Mouse (Mus musculus): Measurements from ENCODE around the gene Pacrg. TPM values are rescaled to one million over a fixed set of nuclear protein-coding genes. Genes with fewer than 3 reads are reported as not detected.
A peak's percentile ranks its signal among the peaks of the same experiment; 100 is the strongest.

Pacrg gene
- polyA plus RNA-seq, 1 experiment from 2014 or later, result 3.7 TPM

DNA sequence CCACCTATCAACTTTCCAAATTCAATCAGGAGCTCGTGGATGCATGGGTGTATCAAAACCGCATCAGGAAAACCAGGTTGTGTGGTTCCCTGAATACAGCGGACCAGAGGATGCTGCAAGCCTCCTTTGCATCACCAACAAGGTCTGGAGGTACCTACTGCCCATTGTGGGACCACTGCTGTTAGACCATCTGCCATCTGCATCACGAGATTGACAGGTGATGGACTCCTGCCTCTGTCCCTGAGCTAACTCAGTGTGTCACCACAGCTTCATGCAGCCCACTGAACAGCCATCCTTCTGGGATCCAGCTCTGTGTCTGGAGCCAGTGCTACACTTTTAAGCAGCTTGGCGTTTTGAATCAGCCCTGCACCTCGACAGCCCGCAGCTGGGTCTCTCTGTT is 318.8 kb downstream of the Pacrg start:
- H3K36me3 ChIP-seq (ENCODE audit: control insufficient read depth, insufficient read depth, low read length), result no peaks in the 10 kb centered on the region
- no peak overlapping the region for H3K4me2 ChIP-seq (ENCODE audit: low read depth, low read length)
- no peak overlapping the region for H3K9ac ChIP-seq (ENCODE audit: low read length)
- no peak overlapping the region for H3K4me3 ChIP-seq (ENCODE audit: low read length)
- H3K9me3 ChIP-seq (ENCODE audit: control insufficient read depth, low read length), result no peaks in the 10 kb centered on the region
- ATAC-seq (ENCODE audit: low read depth), result no peak
- 83% methylated on average over 7 of the region's 7 CpGs for WGBS
- H3K27ac ChIP-seq (ENCODE audit: low read length), result no peak overlapping the region
- H3K27me3 ChIP-seq (ENCODE audit: control insufficient read depth, insufficient read depth, low read depth, low read length), result no peaks in the 10 kb centered on the region
- no peaks in the 10 kb centered on the region for H3K4me1 ChIP-seq (replicated peaks; ENCODE audit: control insufficient read depth, insufficient read depth, low read length)

DNA sequence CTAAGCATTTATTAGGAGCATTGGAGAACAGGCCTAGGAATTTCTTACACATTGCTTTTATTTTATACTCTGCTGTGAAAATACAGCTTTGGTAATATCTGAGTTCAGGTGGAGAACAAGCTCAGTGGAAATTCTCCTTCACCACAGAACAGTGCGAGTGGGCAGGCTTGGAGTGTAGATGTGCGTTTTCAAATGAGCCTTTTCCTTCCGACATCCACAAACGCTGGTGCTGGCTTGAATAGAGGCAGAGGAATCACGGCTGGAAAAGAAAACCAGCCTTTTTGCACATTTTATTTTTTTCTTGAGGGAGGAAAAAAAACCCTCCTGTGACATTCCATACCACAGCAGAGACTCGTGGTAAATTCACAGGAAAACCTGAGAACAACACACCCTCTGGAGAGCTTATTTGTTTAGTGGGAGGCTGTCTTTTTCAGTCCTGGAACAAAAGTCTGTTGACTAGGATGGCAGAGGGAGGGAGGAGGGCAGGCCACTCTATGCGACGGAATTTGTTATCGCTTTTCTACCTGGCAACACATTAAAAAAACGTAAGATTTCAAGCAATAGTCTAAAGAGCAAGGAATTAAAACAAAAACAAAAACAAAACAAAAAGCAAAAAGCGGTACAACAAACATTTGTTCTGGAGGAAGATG is 320.5 kb downstream of the Pacrg start:
- peaks cover 5% of the 10 kb centered on the region; the same call in 1 of the 2 replicates for H3K4me1 ChIP-seq (replicated peaks; ENCODE audit: control insufficient read depth, insufficient read depth, low read length)
- no peak overlapping the region for H3K4me2 ChIP-seq (ENCODE audit: low read depth, low read length)
- H3K4me3 ChIP-seq (ENCODE audit: low read length), result no peak overlapping the region
- ATAC-seq (ENCODE audit: low read depth), result no peak
- no peak overlapping the region for H3K9ac ChIP-seq (ENCODE audit: low read length)
- H3K9me3 ChIP-seq (ENCODE audit: control insufficient read depth, low read length), result no peaks in the 10 kb centered on the region
- no peaks in the 10 kb centered on the region for H3K36me3 ChIP-seq (ENCODE audit: control insufficient read depth, insufficient read depth, low read length)
- 41% methylated on average over 11 of the region's 11 CpGs for WGBS
- no peak overlapping the region for H3K27ac ChIP-seq (ENCODE audit: low read length)
- H3K27me3 ChIP-seq (ENCODE audit: control insufficient read depth, insufficient read depth, low read depth, low read length), result no peaks in the 10 kb centered on the region

DNA sequence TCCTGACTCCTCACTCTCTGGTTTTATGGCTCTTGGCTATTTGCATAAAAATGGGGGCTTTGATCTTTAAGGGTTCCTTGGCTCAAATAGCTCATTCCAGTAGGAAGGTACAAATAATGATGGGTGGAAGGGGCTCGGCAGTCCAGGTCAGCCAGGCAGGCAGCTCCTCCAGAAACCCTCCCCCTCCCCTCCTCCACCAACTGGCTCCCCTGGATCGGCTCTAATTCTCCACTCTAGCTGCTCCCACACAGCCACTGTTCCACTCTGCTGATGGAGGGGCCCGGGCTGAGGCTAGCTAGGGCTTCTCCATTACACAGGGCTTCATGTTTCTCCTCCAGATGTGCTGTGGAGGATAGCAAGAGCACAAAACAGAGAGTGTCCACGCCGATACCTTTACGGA is 325.3 kb downstream of the Pacrg start:
- H3K9ac ChIP-seq (ENCODE audit: low read length), result no peak overlapping the region
- ATAC-seq (ENCODE audit: low read depth), result no peak

DNA sequence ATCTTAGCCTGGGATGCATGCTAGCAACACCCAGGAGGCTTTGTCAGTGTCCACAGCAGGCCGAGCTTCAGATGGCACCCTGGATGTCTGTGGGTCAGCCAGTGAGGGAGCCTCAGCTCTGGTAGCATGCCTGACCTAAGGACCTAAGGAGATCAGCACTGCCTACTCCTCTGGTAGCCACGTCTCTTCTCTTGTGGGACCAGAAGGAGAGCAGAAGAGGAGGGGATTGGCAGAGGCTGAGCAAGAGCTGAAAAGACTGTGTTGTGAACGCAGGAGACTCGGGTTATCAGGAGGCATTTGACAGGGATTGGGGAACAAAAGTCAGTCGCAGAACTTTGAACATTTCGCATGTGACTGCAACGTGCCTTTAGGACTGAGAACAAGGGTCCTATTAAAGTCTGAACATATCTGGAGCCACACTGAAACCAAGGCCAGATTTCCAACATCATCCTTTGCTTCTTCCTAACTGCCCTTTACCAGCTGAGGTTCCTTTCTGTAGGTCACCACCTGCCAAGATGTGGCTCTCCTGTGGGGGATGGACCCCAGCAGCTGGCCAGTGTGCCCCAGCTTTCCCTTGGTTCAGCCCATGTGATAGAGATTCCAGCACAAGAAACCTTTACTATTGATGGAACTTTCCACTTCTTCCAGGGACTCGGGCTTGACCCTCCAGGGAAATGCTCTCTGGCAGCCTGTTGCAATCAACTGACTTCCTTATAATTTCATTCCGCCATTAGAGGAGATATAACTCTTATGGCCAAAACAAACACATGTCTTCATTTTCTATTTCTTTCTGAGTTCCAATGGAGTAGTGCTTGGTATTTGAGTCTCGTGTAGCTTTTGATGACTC is 329.0 kb downstream of the Pacrg start:
- no peak overlapping the region for H3K4me3 ChIP-seq (ENCODE audit: low read length)
- no peaks in the 10 kb centered on the region for H3K27me3 ChIP-seq (ENCODE audit: control insufficient read depth, insufficient read depth, low read depth, low read length)
- H3K36me3 ChIP-seq (ENCODE audit: control insufficient read depth, insufficient read depth, low read length), result no peaks in the 10 kb centered on the region
- H3K4me2 ChIP-seq (ENCODE audit: low read depth, low read length), result no peak overlapping the region
- H3K9me3 ChIP-seq (ENCODE audit: control insufficient read depth, low read length), result no peaks in the 10 kb centered on the region
- H3K4me1 ChIP-seq (replicated peaks; ENCODE audit: control insufficient read depth, insufficient read depth, low read length), result peaks cover 7% of the 10 kb centered on the region; the same call in 1 of the 2 replicates
- WGBS, result 75% methylated on average over 10 of the region's 10 CpGs
- H3K9ac ChIP-seq (ENCODE audit: low read length), result no peak overlapping the region
- no peak for ATAC-seq (ENCODE audit: low read depth)
- H3K27ac ChIP-seq (ENCODE audit: low read length), result no peak overlapping the region

More for the DNA sequence above, 325.3 kb downstream of the Pacrg start:
- WGBS, result 64% methylated on average over 6 of the region's 6 CpGs
- Histone ChIP-seq H3K36me3 (ENCODE audit: control insufficient read depth, insufficient read depth, low read length) (no peaks in the 10 kb centered on the region), H3K27me3 (ENCODE audit: control insufficient read depth, insufficient read depth, low read depth, low read length) (no peaks in the 10 kb centered on the region), H3K4me3 (ENCODE audit: low read length) (no peak overlapping the region), H3K27ac (ENCODE audit: low read length) (no peak overlapping the region), H3K4me1 (replicated peaks; ENCODE audit: control insufficient read depth, insufficient read depth, low read length) (peaks cover 7% of the 10 kb centered on the region; the same call in 1 of the 2 replicates), H3K4me2 (ENCODE audit: low read depth, low read length) (no peak overlapping the region), H3K9me3 (ENCODE audit: control insufficient read depth, low read length) (no peaks in the 10 kb centered on the region)

DNA sequence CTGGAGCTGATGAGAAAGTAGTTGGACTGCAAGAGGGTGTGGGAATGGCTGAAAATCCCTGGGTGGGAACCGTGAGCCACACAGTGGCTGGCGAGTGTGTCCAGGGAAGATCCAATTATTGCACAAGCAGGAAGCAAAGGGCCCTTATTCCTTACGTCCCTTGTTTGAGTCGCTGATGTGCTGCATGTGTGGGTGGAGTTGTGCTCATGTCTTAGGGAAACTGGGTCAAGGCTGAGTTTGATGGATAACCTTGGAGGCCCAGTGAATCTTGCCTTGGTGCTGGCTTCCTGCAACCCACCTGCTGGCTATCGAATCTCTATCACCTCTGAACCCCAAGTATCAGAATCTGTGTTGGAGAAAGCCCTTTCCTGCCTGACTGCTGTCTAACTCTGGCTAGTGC is 329.6 kb downstream of the Pacrg start:
- Histone ChIP-seq H3K4me2 (ENCODE audit: low read depth, low read length) (no peak overlapping the region), H3K9me3 (ENCODE audit: control insufficient read depth, low read length) (no peaks in the 10 kb centered on the region), H3K27ac (ENCODE audit: low read length) (no peak overlapping the region), H3K27me3 (ENCODE audit: control insufficient read depth, insufficient read depth, low read depth, low read length) (no peaks in the 10 kb centered on the region), H3K9ac (ENCODE audit: low read length) (no peak overlapping the region), H3K36me3 (ENCODE audit: control insufficient read depth, insufficient read depth, low read length) (no peaks in the 10 kb centered on the region), H3K4me3 (ENCODE audit: low read length) (no peak overlapping the region), H3K4me1 (replicated peaks; ENCODE audit: control insufficient read depth, insufficient read depth, low read length) (peaks cover 7% of the 10 kb centered on the region; the same call in 1 of the 2 replicates)
- WGBS, result 60% methylated on average over 5 of the region's 5 CpGs
- ATAC-seq (ENCODE audit: low read depth), result no peak

DNA sequence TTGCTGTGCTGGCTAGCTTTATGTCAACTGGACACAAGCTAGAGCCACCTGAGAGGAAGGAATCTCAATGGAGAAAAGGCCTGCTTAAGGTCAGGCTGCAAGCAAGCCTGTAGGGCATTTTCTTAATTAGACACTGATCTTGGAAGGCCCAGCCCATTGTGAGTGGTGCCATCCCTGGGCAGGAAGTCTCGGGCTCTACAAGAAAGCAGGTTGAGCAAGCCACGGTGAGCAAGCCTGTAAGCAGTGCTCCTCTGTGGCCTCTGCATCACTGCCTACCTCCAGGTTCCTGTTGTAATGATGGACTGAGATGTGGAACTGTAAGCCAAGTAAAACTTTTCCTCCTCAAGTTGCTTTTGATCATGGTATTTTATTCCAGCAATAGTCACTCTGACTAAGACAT is 332.0 kb downstream of the Pacrg start:
- WGBS, result 78% methylated on average over 2 of the region's 2 CpGs
- Histone ChIP-seq H3K4me1 (replicated peaks; ENCODE audit: control insufficient read depth, insufficient read depth, low read length) (no peaks in the 10 kb centered on the region), H3K9me3 (ENCODE audit: control insufficient read depth, low read length) (no peaks in the 10 kb centered on the region), H3K9ac (ENCODE audit: low read length) (no peak overlapping the region), H3K36me3 (ENCODE audit: control insufficient read depth, insufficient read depth, low read length) (no peaks in the 10 kb centered on the region), H3K4me2 (ENCODE audit: low read depth, low read length) (no peak overlapping the region), H3K4me3 (ENCODE audit: low read length) (no peak overlapping the region), H3K27ac (ENCODE audit: low read length) (no peak overlapping the region), H3K27me3 (ENCODE audit: control insufficient read depth, insufficient read depth, low read depth, low read length) (no peaks in the 10 kb centered on the region)
- ATAC-seq (ENCODE audit: low read depth), result no peak

DNA sequence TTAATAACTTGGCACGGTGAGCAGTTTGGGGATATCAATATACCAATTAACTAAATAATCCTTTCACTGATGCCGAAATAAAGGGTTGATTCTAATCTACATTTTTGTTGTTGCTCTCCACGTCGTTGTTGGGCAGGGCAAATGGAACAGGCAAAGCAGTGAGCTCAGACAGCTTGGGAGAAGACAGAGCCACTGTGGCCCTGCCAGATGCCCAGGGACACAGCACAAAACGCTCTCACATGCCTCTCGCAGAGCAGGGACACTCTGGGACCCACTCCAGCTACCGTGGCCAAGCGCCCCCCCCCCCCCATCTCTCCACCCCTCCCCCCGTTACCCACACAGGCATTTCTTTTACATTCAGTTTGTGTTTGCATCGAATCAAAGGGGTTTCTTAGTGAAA is 332.6 kb downstream of the Pacrg start:
- no peaks in the 10 kb centered on the region for H3K4me1 ChIP-seq (replicated peaks; ENCODE audit: control insufficient read depth, insufficient read depth, low read length)
- H3K9ac ChIP-seq (ENCODE audit: low read length), result no peak overlapping the region
- H3K27ac ChIP-seq (ENCODE audit: low read length), result no peak overlapping the region
- no peak overlapping the region for H3K4me3 ChIP-seq (ENCODE audit: low read length)
- H3K4me2 ChIP-seq (ENCODE audit: low read depth, low read length), result no peak overlapping the region
- H3K27me3 ChIP-seq (ENCODE audit: control insufficient read depth, insufficient read depth, low read depth, low read length), result no peaks in the 10 kb centered on the region
- ATAC-seq (ENCODE audit: low read depth), result no peak
- no peaks in the 10 kb centered on the region for H3K36me3 ChIP-seq (ENCODE audit: control insufficient read depth, insufficient read depth, low read length)
- 45% methylated on average over 9 of the region's 10 CpGs for WGBS
- H3K9me3 ChIP-seq (ENCODE audit: control insufficient read depth, low read length), result no peaks in the 10 kb centered on the region

DNA sequence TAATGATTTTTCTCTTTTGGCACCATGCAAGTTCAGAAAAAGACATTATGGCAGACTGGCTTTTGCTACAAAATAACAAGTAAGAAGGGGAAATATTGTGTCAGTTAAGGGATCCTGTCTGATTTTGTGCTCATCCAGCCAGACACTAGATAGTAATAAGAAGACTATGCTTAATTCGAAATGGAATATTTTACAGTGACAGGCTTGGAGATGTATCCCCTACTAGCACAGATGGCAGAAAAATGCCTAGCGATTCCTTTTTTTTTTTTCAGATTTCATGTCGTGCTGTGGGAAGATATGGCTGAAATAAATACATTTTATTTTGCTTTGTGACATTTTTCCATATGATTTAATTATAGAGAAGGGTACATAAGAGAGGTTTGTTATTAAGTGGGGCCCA is 333.2 kb downstream of the Pacrg start:
- Histone ChIP-seq H3K4me1 (replicated peaks; ENCODE audit: control insufficient read depth, insufficient read depth, low read length) (no peaks in the 10 kb centered on the region), H3K4me3 (ENCODE audit: low read length) (no peak overlapping the region), H3K27ac (ENCODE audit: low read length) (no peak overlapping the region), H3K4me2 (ENCODE audit: low read depth, low read length) (no peak overlapping the region), H3K36me3 (ENCODE audit: control insufficient read depth, insufficient read depth, low read length) (no peaks in the 10 kb centered on the region), H3K27me3 (ENCODE audit: control insufficient read depth, insufficient read depth, low read depth, low read length) (no peaks in the 10 kb centered on the region), H3K9ac (ENCODE audit: low read length) (no peak overlapping the region), H3K9me3 (ENCODE audit: control insufficient read depth, low read length) (no peaks in the 10 kb centered on the region)
- no peak for ATAC-seq (ENCODE audit: low read depth)
- 70% methylated on average over 3 of the region's 3 CpGs for WGBS

DNA sequence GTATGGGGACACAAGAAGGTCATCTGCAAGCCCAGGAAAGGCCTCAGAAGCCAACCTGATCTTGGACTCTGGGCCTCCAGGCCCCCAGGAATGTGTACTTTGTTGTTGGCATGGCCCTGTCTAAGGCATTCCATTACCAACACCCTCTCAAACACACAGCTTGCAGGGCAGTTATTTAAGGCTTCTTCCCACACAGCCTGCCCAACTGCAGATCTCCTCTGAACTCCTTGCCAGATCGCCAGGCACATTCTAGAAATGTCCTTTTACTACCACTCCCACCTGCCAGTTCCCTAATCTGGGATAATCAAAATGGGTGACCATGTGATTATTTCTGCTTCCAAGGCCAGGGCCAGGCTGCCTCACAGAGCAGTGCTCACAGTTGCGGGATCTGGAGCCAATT is 338.7 kb downstream of the Pacrg start:
- Histone ChIP-seq H3K4me1 (replicated peaks; ENCODE audit: control insufficient read depth, insufficient read depth, low read length) (peaks cover 13% of the 10 kb centered on the region), H3K4me3 (ENCODE audit: low read length) (no peak overlapping the region), H3K27ac (ENCODE audit: low read length) (peak overlapping the region; percentile 22; the same call in 1 of the 2 replicates), H3K27me3 (ENCODE audit: control insufficient read depth, insufficient read depth, low read depth, low read length) (no peaks in the 10 kb centered on the region), H3K36me3 (ENCODE audit: control insufficient read depth, insufficient read depth, low read length) (no peaks in the 10 kb centered on the region), H3K9me3 (ENCODE audit: control insufficient read depth, low read length) (no peaks in the 10 kb centered on the region), H3K4me2 (ENCODE audit: low read depth, low read length) (no peak overlapping the region), H3K9ac (ENCODE audit: low read length) (no peak overlapping the region)
- WGBS, result 68% methylated on average over 2 of the region's 2 CpGs
- peak; percentile 56 for ATAC-seq (ENCODE audit: low read depth)
